Mouse (Mus musculus) left cerebral cortex, postnatal 4 days (tissue): ENCODE measurements at regions not wholly inside any gene's neighbourhood (a gene's known extent, or its start where the extent isn't known, plus 50 kb on each side); places are given as distances from the start of the nearest gene placed in this dataset.
A peak's percentile ranks its signal among the peaks of the same experiment; 100 is the strongest.

Source experiments
- DNase-seq: peaks from one replicate; pipeline ENCODE4 v3.0.0-alpha.2; 2022
- intact Hi-C: fragments of 180-260 bp; cut with DNase I; formaldehyde crosslinking; loops from one replicate; pipeline ENCODE4 v1.15.1; 2025

DNA sequence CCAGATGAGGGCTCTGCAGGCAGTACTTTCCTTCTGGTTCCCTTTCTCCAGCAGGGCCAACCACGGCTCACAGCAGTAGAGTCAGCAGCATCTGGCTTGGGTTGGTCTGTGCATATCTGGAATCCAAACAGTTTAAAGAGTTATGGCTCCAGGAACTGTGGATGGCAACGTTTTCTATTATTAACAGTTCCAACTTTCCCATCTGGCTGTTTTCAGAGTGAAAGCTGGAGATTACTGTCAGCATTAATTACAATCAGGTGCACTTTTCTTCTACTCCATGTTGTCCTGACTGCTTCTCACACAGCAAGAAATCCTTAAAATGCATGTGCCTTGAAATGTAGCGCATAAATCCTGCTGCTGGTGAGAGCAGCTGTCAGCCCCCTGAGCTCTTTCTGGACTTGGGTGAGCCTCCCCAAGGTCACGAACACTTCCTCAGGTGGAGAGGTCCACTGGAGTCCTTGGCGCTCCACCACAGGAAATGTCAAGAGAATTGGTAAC lies 250.6 kb upstream of the Gli3 start:
- intact Hi-C loops: no loop called here
- peak; percentile 17 for DNase-seq

DNA sequence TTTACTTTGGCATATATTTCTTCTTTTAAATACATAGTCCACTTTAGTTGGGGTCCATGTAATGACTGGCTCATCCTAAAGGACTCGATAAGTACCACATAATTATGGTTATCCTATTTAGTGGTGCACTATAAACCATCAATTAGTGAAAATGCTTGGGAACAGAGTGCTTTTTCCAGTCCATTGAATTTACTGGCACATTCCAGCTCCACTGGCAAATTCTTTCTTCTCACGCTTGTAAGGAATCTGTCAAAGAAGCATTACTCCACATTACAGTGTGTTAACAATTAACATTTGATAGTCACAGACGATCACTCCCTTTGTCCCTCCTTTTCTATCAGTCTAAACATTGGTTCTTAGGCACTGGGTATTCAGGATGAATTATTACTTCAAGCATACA lies 241.7 kb upstream of the Gli3 start:
- intact Hi-C loops: no loop called here
- DNase-seq: no peak

DNA sequence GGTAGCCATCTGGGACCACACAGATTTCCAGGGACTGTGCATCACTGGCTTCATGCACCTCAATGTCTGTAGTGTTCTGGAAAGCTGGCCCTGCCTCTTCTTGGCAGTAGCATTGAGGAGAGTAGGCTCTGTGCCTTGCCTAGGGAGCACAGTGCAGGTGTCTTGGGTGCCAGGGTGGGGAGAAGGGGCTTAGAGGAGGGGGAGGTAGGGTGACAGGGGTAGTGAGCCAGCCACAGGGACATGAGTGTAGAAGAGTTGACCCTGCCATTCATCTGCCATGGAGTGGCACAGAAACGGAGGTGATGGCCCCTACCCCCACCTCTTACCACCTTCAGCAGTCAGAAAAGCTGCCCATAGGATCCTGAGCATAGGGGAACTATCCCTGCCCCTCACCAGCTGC lies 235.4 kb upstream of the Gli3 start:
- DNase-seq: no peak

More for the DNA sequence above, 235.4 kb upstream of the Gli3 start:
- intact Hi-C loops: no loop called here
